Mouse (Mus musculus) neural tube, embryonic 15.5 days (tissue): ENCODE measurements around the gene Olfr895. TPM values are rescaled to one million over a fixed set of nuclear protein-coding genes. Genes with fewer than 3 reads are reported as not detected.

ENCODE experiments used
- ATAC-seq: fragments of 200-750 bp; cut with Nextera tagmentation; 2 replicates; pipeline ENCODE4 v1.8.0; 2017; ENCODE audit warnings: mild to moderate bottlenecking, moderate TSS enrichment, moderate library complexity; ENCODE audit not compliant: low FRiP score
- H3K27ac ChIP-seq: fragments of 300-500 bp; sonication (generic); replicated peaks from 2 replicates; pipeline ENCODE4 v1.5.1; 2015; ENCODE audit warnings: mild to moderate bottlenecking, inconsistent platforms
- H3K27me3 ChIP-seq: fragments of 300-500 bp; sonication (generic); replicated peaks from 2 replicates; pipeline ENCODE4 v1.6.1; 2015; ENCODE audit warnings: inconsistent platforms
- H3K36me3 ChIP-seq: fragments of 300-500 bp; sonication (generic); 2 replicates; pipeline ENCODE4 v1.6.1; 2015; ENCODE audit warnings: inconsistent platforms
- H3K4me1 ChIP-seq: fragments of 300-500 bp; sonication (generic); 2 replicates; pipeline ENCODE4 v1.6.1; 2015; ENCODE audit warnings: inconsistent platforms
- H3K4me2 ChIP-seq: fragments of 300-500 bp; sonication (generic); 2 replicates; pipeline ENCODE4 v1.6.1; 2015; ENCODE audit warnings: inconsistent platforms, mild to moderate bottlenecking, moderate library complexity
- H3K4me3 ChIP-seq: fragments of 300-500 bp; sonication (generic); replicated peaks from 2 replicates; pipeline ENCODE4 v1.5.1; 2015; ENCODE audit warnings: mild to moderate bottlenecking, inconsistent platforms
- H3K9ac ChIP-seq: fragments of 300-500 bp; sonication (generic); replicated peaks from 2 replicates; pipeline ENCODE4 v1.6.1; 2015; ENCODE audit warnings: mild to moderate bottlenecking, inconsistent platforms
- H3K9me3 ChIP-seq: fragments of 300-500 bp; sonication (generic); replicated peaks from 2 replicates; pipeline ENCODE4 v1.6.1; 2016; ENCODE audit warnings: inconsistent platforms
- WGBS: fragments of 180-500 bp; shearing (Covaris S2); methylation state at CpG from one replicate; pipeline ENCODE4 v1.1.7; 2015; ENCODE audit warnings: mixed read lengths; 5-methylcytosine and 5-hydroxymethylcytosine counted together
- polyA plus RNA-seq: library from polyadenylated mRNA; unstranded; fragments of >200 nt; fragmentation: Nextera tagmentation; extraction: Ambion mirVana; gene quantifications from 2 replicates; pipeline ENCODE4 v1.2.1, GENCODE M21; 2015

The Olfr895 gene
- polyA plus RNA-seq: not detected in 2 replicates

- Histone ChIP-seq H3K36me3 (no peaks in the 10 kb centered on the region), H3K4me1 (no peaks in the 10 kb centered on the region)
- no peak for ATAC-seq
Observed at GRCm38 (mm10) chr9:38267551-38267950, at the start of gene Olfr895. Gene Olfr895, plus strand, starts transcription at chr9:38267851.

GRCm38 (mm10) chr9:38252474-38252873, 15.2 kb upstream of the Olfr895 start, which contains the start of gene Olfr143:
Gene Olfr143, plus strand, starts transcription at chr9:38252774.
- no peak for ATAC-seq
- no peaks in the 10 kb centered on the region for H3K36me3 ChIP-seq
- H3K4me3 ChIP-seq: no peak within 1 kb of the TSS
- H3K4me1 ChIP-seq: no peaks in the 10 kb centered on the region
- H3K4me2 ChIP-seq: no peak within 1 kb of the TSS
- no peaks in the 10 kb centered on the region for H3K9me3 ChIP-seq
- no peak within 1 kb of the TSS for H3K27ac ChIP-seq
- no peak within 1 kb of the TSS for H3K9ac ChIP-seq
- H3K27me3 ChIP-seq: no peaks in the 10 kb centered on the region

More at GRCm38 (mm10) chr9:38267551-38267950, at the start of gene Olfr895:
- H3K9me3 ChIP-seq: no peaks in the 10 kb centered on the region
- no peak within 1 kb of the TSS for H3K4me3 ChIP-seq
- no peaks in the 10 kb centered on the region for H3K27me3 ChIP-seq
- no peak within 1 kb of the TSS for H3K4me2 ChIP-seq
- no peak within 1 kb of the TSS for H3K27ac ChIP-seq
- H3K9ac ChIP-seq: no peak within 1 kb of the TSS

- no peak within 1 kb of the TSS for H3K27ac ChIP-seq
- no peaks in the 10 kb centered on the region for H3K4me1 ChIP-seq
- 94% methylated on average over 1 of the region's 1 CpGs for WGBS
- H3K27me3 ChIP-seq: no peaks in the 10 kb centered on the region
- H3K4me2 ChIP-seq: no peak within 1 kb of the TSS
- no peak within 1 kb of the TSS for H3K4me3 ChIP-seq
- ATAC-seq: no peak
- H3K36me3 ChIP-seq: no peaks in the 10 kb centered on the region
- no peak within 1 kb of the TSS for H3K9ac ChIP-seq
- H3K9me3 ChIP-seq: no peaks in the 10 kb centered on the region
Observed at GRCm38 (mm10) chr9:38290807-38291206, 23.2 kb downstream of the Olfr895 start, which contains the start of gene Olfr896-ps1. Gene Olfr896-ps1, plus strand, starts transcription at chr9:38291107.

Other genes with a start within 250 kb of the Olfr895 start
- not detected in 2 replicates for gene Olfr883, start 242.0 kb upstream of the Olfr895 start, polyA plus RNA-seq
- gene Olfr884, start 221.3 kb upstream of the Olfr895 start, polyA plus RNA-seq: not detected in 2 replicates
- gene Olfr885, start 206.5 kb upstream of the Olfr895 start, polyA plus RNA-seq: not detected in 2 replicates
- not detected in 2 replicates for gene Olfr887, start 183.8 kb upstream of the Olfr895 start, polyA plus RNA-seq
- gene Olfr888, start 159.7 kb upstream of the Olfr895 start, polyA plus RNA-seq: not detected in 2 replicates
- 0.04 and 0.10 TPM in 2 replicates for gene Olfr889, start 152.7 kb upstream of the Olfr895 start, polyA plus RNA-seq
- not detected in 2 replicates for gene Olfr890, start 125.3 kb upstream of the Olfr895 start, polyA plus RNA-seq
- gene Olfr891, start 87.0 kb upstream of the Olfr895 start, polyA plus RNA-seq: not detected in 2 replicates
- gene Olfr893, start 59.5 kb upstream of the Olfr895 start, polyA plus RNA-seq: not detected in 2 replicates
- gene Olfr894, start 49.8 kb upstream of the Olfr895 start, polyA plus RNA-seq: not detected in 2 replicates
- not detected in 2 replicates for gene Olfr143, start 15.1 kb upstream of the Olfr895 start, polyA plus RNA-seq
- gene Olfr896-ps1, start 23.3 kb downstream of the Olfr895 start, polyA plus RNA-seq: not detected in 2 replicates
- not detected in 2 replicates for gene Olfr25, start 61.2 kb downstream of the Olfr895 start, polyA plus RNA-seq
- gene Olfr898, start 80.6 kb downstream of the Olfr895 start, polyA plus RNA-seq: not detected in 2 replicates
- not detected in 2 replicates for gene Olfr250, start 99.0 kb downstream of the Olfr895 start, polyA plus RNA-seq
- gene Olfr251, start 109.2 kb downstream of the Olfr895 start, polyA plus RNA-seq: not detected in 2 replicates
- gene Olfr147, start 133.8 kb downstream of the Olfr895 start, polyA plus RNA-seq: not detected in 2 replicates
- gene Olfr901, start 161.6 kb downstream of the Olfr895 start, polyA plus RNA-seq: not detected in 2 replicates
- gene Olfr902, start 179.8 kb downstream of the Olfr895 start, polyA plus RNA-seq: not detected in 2 replicates
- not detected in 2 replicates for gene Olfr904, start 195.3 kb downstream of the Olfr895 start, polyA plus RNA-seq
- not detected in 2 replicates for gene Olfr905, start 203.3 kb downstream of the Olfr895 start, polyA plus RNA-seq
- gene Olfr906, start 219.2 kb downstream of the Olfr895 start, polyA plus RNA-seq: not detected in 2 replicates
- gene Olfr907, start 227.9 kb downstream of the Olfr895 start, polyA plus RNA-seq: not detected in 2 replicates